Mouse (Mus musculus): ENCODE data around the gene Adar. TPM values are rescaled to one million over a fixed set of nuclear protein-coding genes. Genes with fewer than 3 reads are reported as not detected.
"Not testable (repeated sequence)": the region's sequence is repeated elsewhere in the genome, so short reads cannot be mapped to it uniquely, and the experiment has no call there.

Adar gene
- total RNA-seq, 2 experiments from 2014 or later, result 82.7 to 85.8 TPM

- DNase-seq (ENCODE audit: low spot score in 2 of 2), result no peak
Observed at GRCm38 (mm10) chr3:89788680-89789352, 74.0 kb downstream of the Adar start.

- DNase-seq (ENCODE audit: low spot score in 2 of 2), result no peak
Observed at GRCm38 (mm10) chr3:89794616-89795015, 79.8 kb downstream of the Adar start.

DNA sequence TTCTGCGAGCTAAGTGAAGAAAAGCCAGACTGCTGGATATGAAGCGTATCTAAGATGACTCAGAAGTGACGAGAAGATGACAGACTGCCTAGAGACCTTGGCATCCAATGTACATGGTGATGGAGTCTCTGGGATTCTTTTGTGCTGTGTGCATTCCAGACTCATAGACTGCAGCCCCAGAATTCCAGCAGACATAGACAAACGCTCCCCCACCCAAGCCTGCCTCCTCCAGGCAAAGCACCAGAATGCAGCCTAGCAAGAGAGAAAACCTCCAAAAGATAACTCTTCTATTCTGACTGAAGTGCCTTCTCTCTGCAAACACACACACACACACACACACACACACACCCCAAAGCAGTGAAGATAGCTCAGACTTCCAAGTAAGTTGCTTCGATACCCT lies 80.9 kb downstream of the Adar start:
- DNase-seq (ENCODE audit: low spot score in 2 of 2), result no peak

GRCm38 (mm10) chr3:89796358-89796757 lies 81.5 kb downstream of the Adar start:
- DNase-seq (ENCODE audit: low spot score in 2 of 2), result no peak

DNA sequence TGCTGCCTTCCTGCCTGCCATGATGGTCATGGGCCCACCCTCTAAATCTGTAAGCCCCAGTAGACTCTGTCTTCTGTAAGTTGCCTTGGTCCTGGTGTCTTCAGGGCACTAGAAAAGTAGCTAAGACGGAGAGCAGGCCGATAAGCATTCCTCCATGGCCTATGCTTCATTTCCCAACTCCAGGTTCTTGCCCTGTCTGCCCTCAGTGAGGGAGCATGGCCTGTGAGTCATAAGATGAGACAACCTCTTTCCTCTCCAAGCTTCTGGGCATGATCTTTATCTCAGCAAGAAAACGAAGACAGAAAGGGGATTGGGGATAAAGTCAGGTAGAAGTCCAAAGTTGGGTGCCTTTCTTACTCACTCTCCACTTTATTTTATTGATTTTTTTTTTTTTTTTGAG lies 83.7 kb downstream of the Adar start:
- no peak for DNase-seq (ENCODE audit: low spot score in 2 of 2)

- no peak for DNase-seq (ENCODE audit: low spot score in 2 of 2)
Observed at GRCm38 (mm10) chr3:89799476-89799875, 84.7 kb downstream of the Adar start.

DNA sequence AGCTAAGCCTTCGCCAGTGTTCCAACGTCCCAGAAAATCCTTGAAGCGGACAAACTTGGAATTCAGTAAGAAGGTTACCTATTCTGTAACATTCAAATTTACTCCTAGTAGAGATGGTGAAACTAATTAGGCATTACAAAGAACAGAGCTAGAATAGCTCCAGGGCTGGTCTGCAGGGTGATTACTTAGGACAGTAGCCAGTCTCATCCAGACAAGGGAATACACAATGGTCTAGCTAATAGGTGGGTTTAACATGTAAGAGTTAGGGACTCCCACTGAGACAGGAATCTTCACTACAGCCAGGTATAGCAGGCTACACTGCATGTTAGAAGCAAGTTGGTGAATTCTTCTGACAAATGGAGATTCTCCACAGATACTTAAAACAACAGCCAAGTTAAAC lies 85.3 kb downstream of the Adar start:
- not testable (repeated sequence) for DNase-seq (ENCODE audit: low spot score in 2 of 2)

DNA sequence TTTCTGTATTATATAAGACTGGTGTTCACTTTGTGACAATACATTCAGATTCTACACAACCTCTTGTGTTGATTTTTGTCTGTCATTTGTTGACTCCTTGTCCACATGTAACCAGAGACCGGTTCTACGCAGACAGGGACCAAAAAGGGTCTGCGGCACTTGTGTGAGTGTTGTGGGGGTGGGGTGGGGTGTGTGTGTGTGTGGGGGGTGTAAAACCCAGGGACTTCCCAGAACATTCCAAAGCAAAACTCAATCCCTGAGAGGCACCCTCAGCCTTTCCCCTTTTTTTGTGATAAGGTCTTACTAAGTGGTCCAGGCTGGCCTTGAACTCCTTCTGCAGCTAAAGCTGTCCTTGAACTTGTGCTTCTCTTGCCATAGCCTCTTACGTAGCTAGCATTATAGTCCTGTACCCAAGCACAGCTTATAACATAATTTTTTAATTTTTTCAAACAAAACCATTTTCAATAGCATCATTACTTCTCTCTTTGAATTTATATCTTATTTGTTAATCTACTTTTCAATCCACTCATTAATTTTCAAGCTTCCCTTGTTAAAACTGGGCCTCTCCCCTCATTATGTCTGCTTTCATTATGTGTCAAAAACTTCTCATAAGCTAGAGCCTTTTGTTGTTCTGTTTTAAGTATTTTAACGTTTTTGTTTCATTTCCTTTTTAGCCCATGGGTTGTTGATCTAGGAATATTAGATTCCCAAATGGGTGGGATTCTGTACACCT lies 86.1 kb downstream of the Adar start:
- DNase-seq (ENCODE audit: low spot score in 2 of 2), result no peak

DNA sequence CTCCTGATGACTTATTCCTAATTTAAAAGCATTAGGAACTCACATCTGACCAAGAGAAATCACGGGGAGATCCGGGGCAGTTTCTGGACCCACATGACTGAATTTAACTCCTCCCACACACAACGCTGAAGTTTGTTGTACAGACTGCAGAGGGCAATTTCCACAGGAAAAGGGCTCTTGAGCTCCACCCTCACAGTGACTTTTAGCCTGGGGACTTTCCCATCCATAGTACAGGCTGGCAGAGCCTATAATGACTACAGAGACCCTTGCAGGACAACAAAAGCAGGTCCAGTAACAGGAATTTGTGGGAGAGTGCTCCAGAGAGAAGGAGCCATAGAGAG lies 86.7 kb downstream of the Adar start:
- DNase-seq (ENCODE audit: low spot score in 2 of 2), result no peak

DNA sequence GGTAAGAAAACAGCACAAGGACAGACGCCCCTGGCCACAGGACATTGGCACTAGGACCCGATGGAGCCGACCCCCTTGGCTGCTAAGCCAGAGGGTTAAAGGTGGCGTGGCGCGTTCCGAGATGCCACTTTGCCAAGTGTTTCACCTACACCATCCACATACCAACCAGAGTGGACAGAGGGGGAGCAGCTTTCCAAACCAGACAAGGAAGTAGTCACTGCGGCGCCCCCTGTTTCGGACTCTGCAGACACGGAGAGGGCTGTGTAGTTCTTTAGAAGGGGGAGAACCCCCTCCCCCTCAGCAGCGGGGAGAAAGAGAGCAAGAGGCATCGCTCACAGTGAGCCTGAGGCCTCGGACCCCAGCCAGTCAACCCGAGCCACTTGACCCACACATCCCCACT lies 88.1 kb downstream of the Adar start:
- peak in 1 of 2 experiments; percentile 16 for DNase-seq (ENCODE audit: low spot score in 2 of 2)

Other genes starting within 250 kb of the Adar start
- gene Kcnn3, start 194.9 kb upstream of the Adar start, total RNA-seq (2021), result 10 to 100 TPM; 28.5 to 30.3 TPM
- 10 to 100 TPM; 26.3 to 26.4 TPM for gene Chrnb2, start 49.6 kb downstream of the Adar start, total RNA-seq (2021)
- 10 to 100 TPM; 78.9 to 80.0 TPM for gene Ube2q1, start 58.6 kb downstream of the Adar start, total RNA-seq (2021)
- gene She, start 116.3 kb downstream of the Adar start, total RNA-seq (2021), result 1 to 10 TPM; 4.0 to 4.2 TPM
- 1 to 10 TPM; 4.2 to 4.7 TPM for gene Il6ra, start 198.2 kb downstream of the Adar start, total RNA-seq (2021)
- 10 to 100 TPM; 79.5 to 90.1 TPM for gene Atp8b2, start 248.5 kb downstream of the Adar start, total RNA-seq (2021)

All from layer of hippocampus, postnatal 10 days (tissue).